Comparison of ENCODE assay signal across 22 mouse cellular contexts in the genomic region with DNA sequence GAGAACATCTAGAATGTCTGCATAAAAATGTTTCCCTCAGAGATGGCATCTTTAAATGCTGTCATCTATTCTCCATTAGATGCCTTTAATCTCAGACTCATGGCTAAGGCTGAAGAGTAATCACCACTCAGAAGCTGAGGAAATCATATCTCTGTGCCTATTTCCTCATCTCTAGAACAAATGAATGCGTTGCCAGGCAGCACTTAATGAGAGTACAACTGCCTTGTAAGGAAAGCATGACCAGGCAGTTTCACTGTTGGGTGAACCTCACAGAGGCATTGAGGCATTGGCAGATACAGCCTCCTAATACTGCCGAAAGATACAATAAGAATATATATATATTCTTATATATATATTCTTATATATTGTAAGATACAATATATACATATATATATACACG.
DNase-seq lines count a peak whose midpoint lies in the region; ATAC-seq and TF ChIP-seq lines count a peak whose summit lies in the region.
"Had no signal": no experiment of that assay in that cellular context is flagged by ENCODE, and none has a peak within 500 bp of the region (broad histone marks: within the 10 kb centered on the region; RNA-seq: fewer than 3 reads in every experiment).

No protein-coding gene starts in this region.

- no peaks in the 10 kb centered on the region for H3K9me3 ChIP-seq in forebrain, embryonic 11.5 days (ENCODE audit: control insufficient read depth, low read length)
- no peaks in the 10 kb centered on the region for H3K9me3 ChIP-seq in forebrain, embryonic 16.5 days (ENCODE audit: control insufficient read depth, low read length)
- H3K9me3 ChIP-seq in hindbrain, postnatal 0 days (ENCODE audit: low read length) = no peaks in the 10 kb centered on the region
- no peaks in the 10 kb centered on the region for H3K9me3 ChIP-seq in hindbrain, embryonic 11.5 days (ENCODE audit: control insufficient read depth, low read length)
- no peaks in the 10 kb centered on the region for H3K9me3 ChIP-seq in neural tube, embryonic 14.5 days (ENCODE audit: control insufficient read depth, low read length)
- no peaks in the 10 kb centered on the region for H3K9me3 ChIP-seq in stomach, postnatal 0 days (ENCODE audit: control insufficient read depth, low read length)
- H3K9me3 ChIP-seq: embryonic facial prominence, embryonic 13.5 days; G1E; heart, embryonic 10.5 days; hindbrain, embryonic 13.5 days had no signal

- DNase-seq in forebrain, embryonic 11.5 days (ENCODE audit: low spot score) = no peak
- DNase-seq in hindbrain, postnatal 0 days (ENCODE audit: low spot score) = peak; percentile 20
- DNase-seq in hindbrain, embryonic 11.5 days (ENCODE audit: low spot score) = no peak
- DNase-seq in neural tube, embryonic 10.5 days (ENCODE audit: extremely low spot score, low spot score) = no peak
- DNase-seq in stomach, postnatal 0 days (ENCODE audit: low spot score) = no peak
- no peak for DNase-seq in layer of hippocampus, adult 11-12 months (ENCODE audit: low spot score)
- DNase-seq: adrenal gland, postnatal 10 days; B cell, adult 2 months; cerebellum, adult 18-20 months; cerebellum, adult 9-11 months; cerebellum, postnatal 36 days; gastrocnemius, postnatal 10 days; heart, adult 18-20 months; heart, postnatal 10 days; heart, postnatal 4 days had no signal

- 86% methylated on average over 3 of the region's 3 CpGs for WGBS in forebrain, embryonic 11.5 days
- 76% methylated on average over 3 of the region's 3 CpGs for WGBS in forebrain, embryonic 16.5 days
- WGBS in hindbrain, postnatal 0 days = 76% methylated on average over 3 of the region's 3 CpGs
- WGBS in hindbrain, embryonic 11.5 days = 92% methylated on average over 3 of the region's 3 CpGs
- WGBS in neural tube, embryonic 14.5 days = 82% methylated on average over 3 of the region's 3 CpGs
- WGBS in stomach, postnatal 0 days = 80% methylated on average over 3 of the region's 3 CpGs

- no peak for TF ChIP-seq CTCF in hindbrain, postnatal 0 days (IDR thresholded peaks at IDR 0.05; ENCODE audit: low read depth)
- TF ChIP-seq CTCF in stomach, postnatal 0 days (IDR thresholded peaks at IDR 0.05; ENCODE audit: low read depth) = no peak

- H3K4me3 ChIP-seq in forebrain, embryonic 11.5 days (ENCODE audit: low read depth, low read length) = no peak overlapping the region
- H3K4me3 ChIP-seq in forebrain, embryonic 16.5 days (replicated peaks; ENCODE audit: low read length) = no peak overlapping the region
- H3K4me3 ChIP-seq in hindbrain, postnatal 0 days (ENCODE audit: low read length) = no peak overlapping the region
- H3K4me3 ChIP-seq in hindbrain, embryonic 11.5 days (ENCODE audit: low read depth, low read length) = no peak overlapping the region
- H3K4me3 ChIP-seq in neural tube, embryonic 14.5 days (ENCODE audit: low read depth, low read length) = no peak overlapping the region
- H3K4me3 ChIP-seq in stomach, postnatal 0 days (ENCODE audit: low read depth, low read length) = no peak overlapping the region
- H3K4me3 ChIP-seq: embryonic facial prominence, embryonic 13.5 days; heart, embryonic 10.5 days; hindbrain, embryonic 13.5 days had no signal

- H3K4me1 ChIP-seq in forebrain, embryonic 11.5 days (replicated peaks; ENCODE audit: control insufficient read depth, insufficient read depth, low read length) = peaks cover 3% of the 10 kb centered on the region; the same call in 1 of the 2 replicates
- H3K4me1 ChIP-seq in forebrain, embryonic 16.5 days (replicated peaks; ENCODE audit: control insufficient read depth, insufficient read depth, low read length) = peaks cover 7% of the 10 kb centered on the region; the same call in 1 of the 2 replicates
- no peaks in the 10 kb centered on the region for H3K4me1 ChIP-seq in hindbrain, postnatal 0 days (ENCODE audit: insufficient read depth, low read length)
- no peaks in the 10 kb centered on the region for H3K4me1 ChIP-seq in hindbrain, embryonic 11.5 days (replicated peaks; ENCODE audit: control insufficient read depth, insufficient read depth, low read length)
- no peaks in the 10 kb centered on the region for H3K4me1 ChIP-seq in neural tube, embryonic 14.5 days (ENCODE audit: control insufficient read depth, insufficient read depth, low read length)
- no peaks in the 10 kb centered on the region for H3K4me1 ChIP-seq in stomach, postnatal 0 days (replicated peaks; ENCODE audit: control insufficient read depth, insufficient read depth)
- H3K4me1 ChIP-seq: heart, embryonic 10.5 days had no signal

- no peaks in the 10 kb centered on the region for H3K27me3 ChIP-seq in forebrain, embryonic 11.5 days (ENCODE audit: control insufficient read depth, insufficient read depth, low read length)
- H3K27me3 ChIP-seq in forebrain, embryonic 16.5 days (replicated peaks; ENCODE audit: control insufficient read depth, insufficient read depth, low read length) = no peaks in the 10 kb centered on the region
- H3K27me3 ChIP-seq in hindbrain, postnatal 0 days (ENCODE audit: insufficient read depth, low read length) = no peaks in the 10 kb centered on the region
- no peaks in the 10 kb centered on the region for H3K27me3 ChIP-seq in hindbrain, embryonic 11.5 days (ENCODE audit: control insufficient read depth, insufficient read depth, low read length)
- no peaks in the 10 kb centered on the region for H3K27me3 ChIP-seq in neural tube, embryonic 14.5 days (ENCODE audit: control insufficient read depth, insufficient read depth, low read length)
- no peaks in the 10 kb centered on the region for H3K27me3 ChIP-seq in stomach, postnatal 0 days (ENCODE audit: control insufficient read depth, insufficient read depth, low read length)
- H3K27me3 ChIP-seq: embryonic facial prominence, embryonic 13.5 days; hindbrain, embryonic 13.5 days had no signal

- no peak overlapping the region for H3K4me2 ChIP-seq in forebrain, embryonic 11.5 days (ENCODE audit: low read depth, low read length, severe bottlenecking)
- no peak overlapping the region for H3K4me2 ChIP-seq in forebrain, embryonic 16.5 days (ENCODE audit: low read length)
- no peak overlapping the region for H3K4me2 ChIP-seq in hindbrain, postnatal 0 days (ENCODE audit: low read depth, low read length)
- H3K4me2 ChIP-seq in hindbrain, embryonic 11.5 days (replicated peaks; ENCODE audit: low read depth, low read length) = no peak overlapping the region
- H3K4me2 ChIP-seq in neural tube, embryonic 14.5 days (ENCODE audit: low read depth, low read length) = no peak overlapping the region
- no peak overlapping the region for H3K4me2 ChIP-seq in stomach, postnatal 0 days (replicated peaks; ENCODE audit: low read depth)
- H3K4me2 ChIP-seq: embryonic facial prominence, embryonic 13.5 days; hindbrain, embryonic 13.5 days had no signal

- TF ChIP-seq EP300 in stomach, postnatal 0 days (optimal IDR thresholded peaks at IDR 0.05) = no peak

- 0 out of 2 replicates have a peak, but pooled peaks have one; percentile 15 for ATAC-seq in forebrain, embryonic 11.5 days (replicated peaks; ENCODE audit: low FRiP score)
- ATAC-seq in forebrain, embryonic 16.5 days = no peak
- ATAC-seq in hindbrain, postnatal 0 days = no peak
- ATAC-seq in hindbrain, embryonic 11.5 days (ENCODE audit: low FRiP score) = no peak
- 0 out of 2 replicates have a peak, but pooled peaks have one; percentile 14 for ATAC-seq in neural tube, embryonic 14.5 days (ENCODE audit: low read depth)
- peak; percentile 40; the same call in 1 of the 2 replicates for ATAC-seq in stomach, postnatal 0 days (ENCODE audit: low FRiP score, low TSS enrichment)
- ATAC-seq: CD4-positive, CD25-positive, alpha-beta regulatory T cell, adult 4 months had no signal

- H3K9ac ChIP-seq in forebrain, embryonic 11.5 days (ENCODE audit: low read length) = no peak overlapping the region
- H3K9ac ChIP-seq in forebrain, embryonic 16.5 days (replicated peaks; ENCODE audit: low read depth, low read length) = no peak overlapping the region
- H3K9ac ChIP-seq in hindbrain, postnatal 0 days (replicated peaks; ENCODE audit: low read length) = no peak overlapping the region
- H3K9ac ChIP-seq in hindbrain, embryonic 11.5 days (ENCODE audit: low read depth, low read length) = no peak overlapping the region
- H3K9ac ChIP-seq in neural tube, embryonic 14.5 days (replicated peaks; ENCODE audit: low read depth, low read length) = no peak overlapping the region
- no peak overlapping the region for H3K9ac ChIP-seq in stomach, postnatal 0 days (ENCODE audit: low read length)
- H3K9ac ChIP-seq: embryonic facial prominence, embryonic 13.5 days; hindbrain, embryonic 13.5 days had no signal

- no peaks in the 10 kb centered on the region for H3K36me3 ChIP-seq in forebrain, embryonic 11.5 days (ENCODE audit: control insufficient read depth, insufficient read depth, low read length)
- H3K36me3 ChIP-seq in forebrain, embryonic 16.5 days (ENCODE audit: control insufficient read depth, insufficient read depth) = no peaks in the 10 kb centered on the region
- no peaks in the 10 kb centered on the region for H3K36me3 ChIP-seq in hindbrain, postnatal 0 days (ENCODE audit: insufficient read depth, low read length)
- no peaks in the 10 kb centered on the region for H3K36me3 ChIP-seq in hindbrain, embryonic 11.5 days (ENCODE audit: control insufficient read depth, insufficient read depth, low read length)
- H3K36me3 ChIP-seq in neural tube, embryonic 14.5 days (ENCODE audit: control insufficient read depth, insufficient read depth, low read length) = no peaks in the 10 kb centered on the region
- no peaks in the 10 kb centered on the region for H3K36me3 ChIP-seq in stomach, postnatal 0 days (ENCODE audit: control insufficient read depth, insufficient read depth, low read length)
- H3K36me3 ChIP-seq: embryonic facial prominence, embryonic 13.5 days; G1E; heart, embryonic 10.5 days; hindbrain, embryonic 13.5 days had no signal

- H3K27ac ChIP-seq in forebrain, embryonic 11.5 days (ENCODE audit: low read depth, low read length) = no peak overlapping the region
- no peak overlapping the region for H3K27ac ChIP-seq in forebrain, embryonic 16.5 days (ENCODE audit: low read length)
- H3K27ac ChIP-seq in hindbrain, postnatal 0 days = no peak overlapping the region
- H3K27ac ChIP-seq in hindbrain, embryonic 11.5 days (ENCODE audit: low read depth, low read length) = no peak overlapping the region
- no peak overlapping the region for H3K27ac ChIP-seq in neural tube, embryonic 14.5 days (ENCODE audit: low read depth, low read length)
- no peak overlapping the region for H3K27ac ChIP-seq in stomach, postnatal 0 days (replicated peaks)
- H3K27ac ChIP-seq: embryonic facial prominence, embryonic 13.5 days; heart, embryonic 10.5 days; hindbrain, embryonic 13.5 days had no signal

Comparison
In these comparisons a context has a peak if more than half of its experiments do, and no peak if none do; other contexts are left out.
1. ATAC-seq: peak in forebrain, embryonic 11.5 days (single experiment), neural tube, embryonic 14.5 days (single experiment) and stomach, postnatal 0 days (single experiment); none in forebrain, embryonic 16.5 days (single experiment), hindbrain, postnatal 0 days (single experiment) and hindbrain, embryonic 11.5 days (single experiment).